Mouse (Mus musculus): ENCODE data around the gene Pbx2.

DNA sequence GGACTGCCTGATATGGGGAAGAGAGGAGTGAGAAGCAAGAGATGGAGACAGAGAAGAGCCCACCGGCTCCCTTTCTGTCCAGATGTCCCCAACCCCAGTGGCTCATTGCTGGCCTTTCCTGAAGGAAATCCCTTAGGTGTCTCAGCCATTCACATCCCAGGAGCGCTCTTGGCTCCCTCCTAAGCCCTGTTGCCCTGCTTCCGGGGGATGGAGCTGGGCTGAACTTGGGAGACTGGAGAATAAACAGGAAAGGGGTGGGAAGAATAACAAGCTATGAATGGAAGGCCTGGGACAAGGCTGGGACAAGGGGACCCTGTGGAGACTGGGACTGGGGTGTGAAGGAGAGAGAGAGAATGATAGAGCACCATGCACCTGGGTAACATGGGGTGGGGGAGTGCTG, 26.3 kb upstream of the Pbx2 start:
- TF ChIP-seq CTCF (IDR thresholded peaks at IDR 0.05; ENCODE audit: insufficient read depth, low read depth, low read length): no peak
- no peak for TF ChIP-seq POLR2A (IDR thresholded peaks at IDR 0.05; ENCODE audit: insufficient read depth, low read depth, low read length)
